Mouse (Mus musculus): ENCODE measurements around the gene Pdcd6. TPM values are rescaled to one million over a fixed set of nuclear protein-coding genes. Genes with fewer than 3 reads are reported as not detected.

Pdcd6 gene
- 10 to 100 TPM; 70.2 to 74.4 TPM for total RNA-seq (2021)
- long read RNA-seq, transcript Pdcd6-203 (6 exons, 1,376 nt), result minor isoform, 37 of 117 reads
- long read RNA-seq, transcript Pdcd6-201 (6 exons, 1,131 nt), result major isoform, 64 of 117 reads
- long read RNA-seq, partial matches to known transcripts, result 1 of 117 reads
- long read RNA-seq, other reads (novel, unspliced or antisense), result 14 of 117 reads

DNA sequence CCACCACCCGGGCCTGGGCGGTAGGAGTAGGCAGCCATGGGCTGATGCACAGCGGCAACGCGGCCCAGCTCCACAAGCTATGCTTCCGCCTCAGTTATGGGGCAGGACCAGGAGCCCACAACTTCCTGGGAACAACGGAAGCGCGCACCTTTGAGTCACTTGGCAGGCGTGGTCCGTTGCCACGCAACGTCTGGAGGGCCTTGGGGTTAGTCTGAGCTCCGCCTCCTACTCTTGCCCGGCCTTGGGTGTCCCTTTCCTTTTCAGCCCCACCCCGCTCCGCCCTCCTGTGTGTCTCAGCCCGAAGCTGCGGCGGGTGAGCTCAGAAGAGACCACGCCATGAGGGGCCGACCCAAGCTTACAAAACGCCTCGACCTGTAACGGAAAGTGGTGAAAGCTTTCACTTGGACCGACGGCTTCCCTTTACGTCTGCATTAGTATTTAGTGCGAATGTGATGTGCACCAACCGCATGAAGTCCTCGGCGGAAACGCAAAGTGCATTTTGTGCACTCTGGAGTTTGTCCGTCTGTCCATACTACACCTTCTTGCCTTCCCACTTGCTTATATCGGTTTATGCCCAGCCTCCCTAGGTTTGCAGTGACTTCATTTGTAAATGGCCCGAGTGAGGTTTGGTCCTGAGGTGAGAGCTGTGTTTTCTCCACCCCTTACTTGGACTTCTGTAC lies at the start of gene Pdcd6:
Gene Pdcd6 (minus strand): TSS at position 411 of the 680 bp plus-strand sequence.
- peak; percentile 78 to 84 for DNase-seq (ENCODE audit: low spot score in 2 of 2)

DNA sequence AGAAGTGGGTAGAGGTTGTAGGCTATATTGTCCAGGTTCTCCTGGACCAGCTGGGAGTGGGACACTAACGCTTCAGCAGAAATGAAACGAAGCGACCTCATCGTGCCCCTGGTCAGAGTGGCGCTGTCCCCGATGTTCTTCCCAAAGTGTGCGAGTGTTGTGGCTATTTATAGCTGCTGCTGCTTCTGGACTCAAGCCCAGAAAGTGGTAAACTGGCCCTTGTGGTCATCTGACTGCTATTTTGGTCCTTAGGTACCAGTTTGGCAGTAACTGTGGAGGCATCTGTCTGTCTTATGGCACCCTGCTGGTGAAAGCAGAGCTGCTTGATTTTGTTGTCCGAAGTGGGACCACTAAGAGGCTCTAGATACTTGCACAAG lies 46.5 kb upstream of the Pdcd6 start, which contains the start of gene Lrrc14b:
Gene Lrrc14b (minus strand): TSS at position 147 of the 377 bp plus-strand sequence.
- DNase-seq (ENCODE audit: low spot score in 2 of 2), result no peak

DNA sequence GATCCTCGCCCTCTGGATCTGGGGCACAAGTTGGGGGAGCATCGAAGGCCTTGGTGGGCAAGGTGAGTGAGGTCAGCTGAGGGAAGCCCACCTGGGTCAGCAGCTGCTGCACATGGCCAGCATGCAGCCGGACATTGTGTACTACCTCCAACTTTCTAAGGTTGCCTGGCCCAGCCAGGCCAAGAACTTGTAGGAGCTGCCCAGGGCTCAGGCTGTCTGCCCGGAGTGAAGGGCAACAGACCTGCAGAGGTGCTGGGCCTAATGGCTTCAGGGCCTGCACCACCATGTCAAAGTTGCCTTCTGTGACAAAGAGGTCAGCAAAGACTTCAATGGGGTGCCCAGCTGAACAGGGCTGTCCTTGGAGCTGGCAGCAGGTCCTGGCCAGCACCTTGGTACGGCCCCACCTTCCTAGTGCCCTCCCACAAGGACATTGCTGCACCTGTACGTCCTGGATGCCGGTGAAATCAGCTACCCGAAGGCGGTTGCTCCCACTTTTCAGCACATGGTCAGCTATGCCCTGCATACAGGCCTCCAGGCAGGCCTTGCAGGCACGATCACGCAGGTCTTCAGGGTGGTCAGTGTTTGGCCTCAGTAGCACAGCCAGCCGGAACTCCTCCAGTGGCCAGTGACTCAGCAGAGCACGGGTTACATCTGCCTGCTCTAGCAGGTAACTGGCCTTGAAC lies 45.9 kb upstream of the Pdcd6 start:
- DNase-seq (ENCODE audit: low spot score in 2 of 2), result no peak

DNA sequence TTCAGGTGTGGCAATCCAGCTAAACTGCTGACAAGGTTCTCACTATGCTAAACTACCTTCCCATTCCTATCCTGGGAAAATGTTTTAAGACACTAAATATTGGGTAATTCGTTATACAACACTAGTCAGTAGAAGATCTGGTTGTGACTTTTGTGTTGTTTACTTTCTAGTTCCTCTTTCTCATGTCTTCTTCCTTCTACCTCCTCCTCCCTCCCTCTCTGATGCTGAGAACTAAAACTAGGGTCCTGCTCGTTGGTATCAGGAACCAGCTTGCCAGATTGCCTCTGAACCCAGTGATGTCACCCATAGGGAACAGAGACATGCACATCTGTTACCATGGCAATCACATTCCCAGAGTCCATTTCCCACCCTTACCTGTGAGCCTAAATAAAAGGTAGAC lies 44.8 kb upstream of the Pdcd6 start:
- DNase-seq (ENCODE audit: low spot score in 2 of 2), result no peak

DNA sequence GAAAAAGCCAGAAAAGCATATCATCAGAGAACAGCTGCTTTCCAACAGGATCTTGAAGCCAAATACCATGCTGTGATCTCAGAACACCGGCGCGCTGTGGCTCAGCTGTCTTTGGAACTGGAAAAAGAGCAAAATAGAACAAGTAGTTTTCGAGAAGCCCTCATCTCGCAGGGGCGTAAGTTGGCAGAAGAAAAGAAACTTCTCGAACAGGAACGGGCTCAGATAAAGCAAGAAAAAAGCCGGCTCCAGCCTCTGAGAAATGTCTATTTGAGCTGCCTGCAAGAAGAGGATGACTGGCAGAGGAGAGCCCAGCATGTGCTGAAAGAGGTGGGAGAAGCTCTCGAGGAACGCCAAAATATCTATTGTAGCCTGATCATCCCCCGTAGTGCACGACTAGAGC lies 39.1 kb upstream of the Pdcd6 start:
- DNase-seq (ENCODE audit: low spot score in 2 of 2), result no peak

DNA sequence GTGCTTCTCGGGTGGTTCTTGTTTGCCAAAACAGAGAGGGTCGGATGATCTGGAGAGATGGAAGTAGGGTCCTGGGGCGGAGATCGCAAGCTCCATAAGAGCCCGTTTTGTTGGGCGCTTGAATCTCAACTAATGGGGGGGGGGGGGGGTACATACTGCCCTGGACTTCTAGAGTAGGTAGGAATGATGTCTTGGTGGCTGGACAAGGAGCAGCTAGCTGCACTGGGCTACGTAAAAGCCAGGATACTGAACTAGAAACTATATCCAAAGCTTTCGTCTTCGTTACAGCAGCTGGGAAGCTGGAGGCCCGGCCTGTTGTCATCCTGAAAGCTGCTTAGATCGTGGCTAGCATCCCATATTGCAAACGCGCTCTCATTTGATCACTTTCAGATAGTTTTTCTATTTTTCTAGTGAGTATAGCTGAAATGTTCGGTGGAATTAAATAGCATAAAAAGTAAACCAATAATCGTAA lies 33.1 kb upstream of the Pdcd6 start:
- DNase-seq (ENCODE audit: low spot score in 2 of 2), result no peak

DNA sequence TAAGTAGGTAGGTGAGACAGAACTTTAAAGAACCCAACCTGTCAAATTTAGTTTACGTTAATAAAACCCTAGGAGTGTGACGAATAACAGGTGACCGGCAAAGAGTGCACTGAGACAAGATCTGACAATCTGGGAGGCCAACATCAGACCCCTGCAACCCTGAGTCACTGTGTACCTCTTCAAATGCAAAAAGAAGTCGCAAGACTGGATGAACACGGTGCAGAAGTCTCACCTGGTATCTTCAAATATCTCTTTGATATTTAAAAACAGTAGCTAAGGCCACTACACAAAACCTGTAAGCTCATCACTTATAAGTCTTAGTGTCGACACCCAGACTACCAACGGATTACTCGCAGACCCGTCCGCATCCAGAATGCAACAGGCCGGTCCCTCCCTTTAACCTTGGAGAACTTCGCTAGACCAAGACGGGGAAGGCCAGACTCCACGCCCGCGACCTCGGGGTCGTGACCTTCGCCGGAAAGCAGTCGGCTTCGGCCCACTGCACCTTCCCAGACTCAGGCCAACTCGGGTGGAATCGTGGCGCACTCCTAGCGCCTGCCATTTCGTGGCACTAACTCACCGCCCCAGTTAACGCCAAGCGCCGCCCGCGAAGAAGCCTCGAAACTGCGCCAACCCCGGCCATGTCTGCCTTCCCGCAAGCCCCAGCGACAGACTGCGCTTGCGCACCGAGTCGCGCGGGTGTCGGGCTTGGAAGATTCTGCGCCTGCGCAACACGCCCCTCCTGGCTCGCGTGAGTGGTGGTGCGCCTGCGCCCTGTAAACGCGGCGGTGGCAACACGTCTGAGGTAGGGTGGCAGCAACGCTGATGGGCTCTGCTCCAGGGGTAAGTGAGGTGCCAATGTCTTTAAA lies 32.4 kb upstream of the Pdcd6 start, which contains the start of the genes Sdha and Ccdc127:
Gene Sdha (minus strand): TSS at position 715 of the 869 bp plus-strand sequence.
Gene Ccdc127 (plus strand): TSS at position 744 of the 869 bp plus-strand sequence.
- DNase-seq (ENCODE audit: low spot score in 2 of 2), result peak; percentile 97 to 98

DNA sequence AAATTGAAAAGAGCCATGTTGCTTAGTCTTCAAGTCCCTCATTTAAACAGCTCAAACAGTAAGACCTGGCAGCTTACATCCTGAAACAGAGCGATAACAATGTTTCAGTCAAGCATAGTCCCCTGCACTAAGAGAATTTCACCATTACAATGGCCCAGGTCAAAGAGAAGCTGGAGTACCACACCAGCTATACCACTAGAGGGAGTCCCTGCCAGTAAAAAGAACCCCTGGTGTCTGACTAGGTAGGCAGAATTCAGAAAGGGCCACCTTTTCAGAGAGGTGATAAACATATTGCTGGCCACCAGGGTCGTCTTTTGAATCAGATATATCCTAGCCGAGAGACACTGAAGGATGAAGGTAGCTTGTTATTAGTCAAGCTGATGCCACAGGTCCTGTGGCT lies 23.7 kb upstream of the Pdcd6 start:
- peak; percentile 19 to 37 for DNase-seq (ENCODE audit: low spot score in 2 of 2)

DNA sequence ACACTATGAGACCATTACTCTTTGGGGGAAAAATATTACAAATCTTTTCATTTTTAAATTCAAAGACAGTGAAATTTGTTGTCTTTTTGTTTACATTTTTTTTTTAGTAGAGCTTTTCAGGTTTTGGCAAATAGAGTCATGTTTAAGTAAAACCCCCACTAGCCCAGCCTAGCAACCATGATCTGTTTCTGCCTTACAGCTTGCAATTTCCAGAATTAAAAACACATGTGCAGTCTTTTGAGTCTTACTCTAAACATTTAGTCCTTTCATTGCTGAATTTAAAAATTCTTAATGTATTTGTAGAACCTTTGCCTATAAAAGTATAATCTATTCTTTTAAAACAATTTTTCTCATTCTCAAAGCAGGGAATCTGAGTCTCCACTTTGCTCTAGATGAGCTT lies 11.9 kb upstream of the Pdcd6 start:
- DNase-seq (ENCODE audit: low spot score in 2 of 2), result no peak

DNA sequence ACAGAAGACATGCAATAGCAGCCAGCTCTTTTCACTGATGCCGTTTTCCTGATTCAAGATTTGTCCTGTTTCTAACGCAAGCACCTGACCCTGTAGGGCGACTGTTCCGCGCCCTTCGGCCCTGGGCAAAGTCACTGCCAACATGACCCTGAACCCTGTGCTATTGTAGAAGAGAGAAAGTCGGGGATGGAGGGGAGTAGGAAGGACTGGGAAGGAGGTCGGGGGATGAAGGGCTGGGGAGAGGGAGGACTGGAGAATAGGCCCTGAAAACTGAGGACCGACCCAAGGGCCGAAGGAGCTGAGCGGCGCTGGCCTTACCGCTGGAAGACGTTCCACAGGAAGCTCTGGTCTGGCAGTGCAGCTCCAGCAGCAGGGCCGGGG lies 601 bp downstream of the Pdcd6 start:
- DNase-seq (ENCODE audit: low spot score in 2 of 2), result no peak

DNA sequence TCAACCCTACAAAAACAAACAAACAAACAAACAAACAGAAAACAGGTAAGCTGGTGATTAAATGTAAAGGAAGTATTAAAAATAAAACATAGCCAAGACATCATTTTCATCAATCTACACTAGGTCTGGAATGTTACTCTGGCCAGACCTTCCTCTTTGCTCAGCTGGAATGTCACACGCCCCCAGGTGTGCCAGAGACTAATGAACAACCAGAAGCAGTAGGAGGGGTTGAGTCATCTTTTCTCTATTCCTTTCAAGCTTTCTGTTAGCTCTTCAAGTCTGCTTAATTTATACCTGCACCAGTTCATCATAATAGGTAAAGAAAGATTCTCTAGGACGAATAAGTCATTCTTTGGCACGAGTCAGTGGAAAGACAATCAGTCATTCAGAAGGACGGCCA lies 994 bp downstream of the Pdcd6 start:
- no peak for DNase-seq (ENCODE audit: low spot score in 2 of 2)

DNA sequence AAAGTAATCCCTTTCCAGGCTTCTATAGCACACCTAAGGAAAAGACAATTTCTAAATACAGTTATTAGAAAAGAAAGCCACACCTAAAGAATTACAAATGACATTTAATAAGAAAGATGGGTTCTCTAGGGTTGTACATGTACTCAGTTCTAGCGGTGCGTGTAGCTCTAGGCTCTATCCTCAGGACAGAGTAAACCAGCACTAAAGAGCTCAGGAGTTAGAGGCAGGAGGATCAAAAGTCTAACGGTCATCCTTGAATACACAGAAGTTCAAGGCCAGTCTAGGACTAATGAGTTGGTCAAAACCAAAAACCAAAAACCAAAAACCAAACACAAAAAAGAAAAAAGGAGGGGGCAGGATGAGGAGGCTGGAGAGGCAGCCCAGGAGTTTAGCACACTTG lies 2.8 kb downstream of the Pdcd6 start:
- DNase-seq (ENCODE audit: low spot score in 2 of 2), result no peak

DNA sequence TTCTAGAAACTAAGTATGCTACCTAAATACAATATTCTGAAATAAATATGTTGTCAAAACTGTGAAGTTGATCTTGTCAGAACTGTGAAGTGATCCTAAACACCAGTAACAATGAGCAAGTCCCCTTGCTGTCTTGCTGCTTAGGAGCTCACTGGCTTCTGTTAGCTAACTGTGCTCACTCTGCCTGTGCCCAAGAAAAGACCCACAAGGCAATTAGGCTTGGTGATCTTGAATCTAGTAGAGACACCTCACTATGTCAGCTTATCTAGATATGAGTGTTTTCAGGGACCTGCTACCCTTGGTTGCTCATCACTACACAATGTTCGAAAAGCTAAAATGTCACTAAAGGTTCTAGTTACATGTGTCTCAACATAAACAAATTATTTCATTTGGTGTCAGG lies 11.6 kb downstream of the Pdcd6 start:
- no peak for DNase-seq (ENCODE audit: low spot score in 2 of 2)

DNA sequence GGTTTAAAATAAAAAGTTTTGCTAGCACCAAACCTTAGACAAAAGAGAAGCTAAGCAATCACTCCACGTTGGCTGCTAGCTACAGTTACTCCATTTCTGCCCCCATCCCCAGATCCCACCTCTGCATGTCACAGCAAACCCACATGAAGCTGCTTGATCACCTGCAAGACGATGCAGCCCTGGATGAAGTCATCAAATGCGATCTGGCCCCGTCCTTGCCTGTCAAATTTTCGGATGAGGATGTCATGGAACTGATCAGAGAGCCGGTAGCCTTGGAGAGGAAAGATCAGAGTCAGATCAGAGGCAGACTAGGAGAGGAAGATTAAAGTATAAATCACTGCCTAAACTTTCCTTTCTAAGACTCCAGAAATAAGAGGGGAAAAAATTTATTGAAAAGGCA lies 12.0 kb downstream of the Pdcd6 start:
- no peak for DNase-seq (ENCODE audit: low spot score in 2 of 2)

DNA sequence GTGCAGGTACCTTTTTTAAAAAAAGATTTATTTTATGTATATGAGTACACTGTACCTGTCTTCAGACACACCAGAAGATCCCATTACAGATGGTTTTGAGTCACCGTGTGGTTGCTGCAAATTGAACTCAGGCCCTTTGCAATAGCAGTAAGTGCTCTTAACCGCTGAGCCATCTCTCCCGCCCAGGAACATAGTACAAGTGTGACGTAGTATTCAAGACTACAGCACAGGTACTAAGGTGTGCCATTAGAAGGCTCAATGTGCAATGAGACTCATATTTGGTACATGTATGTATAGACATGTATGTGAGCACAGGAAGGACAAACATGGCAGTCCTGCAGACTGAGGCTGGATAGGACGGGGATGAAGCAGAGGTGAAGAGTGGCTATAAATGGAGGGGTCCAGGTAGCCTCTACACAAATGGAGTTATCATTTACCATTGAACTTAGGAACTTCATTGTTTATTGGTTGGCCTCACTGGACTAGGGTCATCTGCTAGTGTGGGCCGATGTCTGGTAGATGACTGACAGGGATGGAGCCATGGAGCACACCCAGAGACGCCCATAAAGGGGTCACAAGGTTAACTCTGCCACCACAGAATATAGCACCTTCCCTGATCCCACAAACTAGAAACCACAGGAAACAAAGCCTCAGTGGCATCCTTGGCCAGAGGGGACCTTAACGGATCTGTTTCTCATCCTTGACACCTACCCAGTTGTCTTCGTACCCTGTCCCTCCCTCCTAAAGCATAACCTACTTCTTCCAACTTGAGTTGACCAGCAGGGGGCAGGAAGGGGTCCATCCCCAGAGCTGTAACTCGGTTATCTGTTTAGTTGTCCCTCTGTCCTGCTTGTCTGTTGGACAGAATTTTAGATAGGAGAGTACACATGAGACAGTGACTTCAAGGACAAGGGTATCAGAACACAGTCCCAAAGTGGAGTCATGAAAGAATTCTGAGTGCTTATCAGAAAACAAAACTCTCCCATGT lies 15.0 kb downstream of the Pdcd6 start:
- DNase-seq (ENCODE audit: low spot score in 2 of 2), result no peak

DNA sequence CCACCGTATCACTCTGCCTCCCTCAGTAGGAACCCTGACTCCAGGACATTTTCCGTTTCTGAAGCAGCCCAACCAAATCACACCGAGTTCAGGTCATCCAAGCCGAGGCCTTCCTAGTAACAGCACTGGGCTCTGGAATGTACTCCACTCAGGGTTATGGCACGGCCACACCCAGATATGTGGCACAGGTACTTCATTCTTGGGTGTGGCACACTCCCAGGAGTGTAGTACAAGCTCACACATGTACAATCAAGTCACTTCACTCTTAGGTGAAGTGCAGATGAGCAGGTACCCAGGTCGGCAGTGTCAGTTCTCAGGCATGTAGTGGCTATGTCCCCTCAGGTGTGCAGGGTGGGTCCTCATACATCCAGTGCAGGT lies 15.8 kb downstream of the Pdcd6 start:
- peak in 1 of 2 experiments; percentile 6 for DNase-seq (ENCODE audit: low spot score in 2 of 2)

DNA sequence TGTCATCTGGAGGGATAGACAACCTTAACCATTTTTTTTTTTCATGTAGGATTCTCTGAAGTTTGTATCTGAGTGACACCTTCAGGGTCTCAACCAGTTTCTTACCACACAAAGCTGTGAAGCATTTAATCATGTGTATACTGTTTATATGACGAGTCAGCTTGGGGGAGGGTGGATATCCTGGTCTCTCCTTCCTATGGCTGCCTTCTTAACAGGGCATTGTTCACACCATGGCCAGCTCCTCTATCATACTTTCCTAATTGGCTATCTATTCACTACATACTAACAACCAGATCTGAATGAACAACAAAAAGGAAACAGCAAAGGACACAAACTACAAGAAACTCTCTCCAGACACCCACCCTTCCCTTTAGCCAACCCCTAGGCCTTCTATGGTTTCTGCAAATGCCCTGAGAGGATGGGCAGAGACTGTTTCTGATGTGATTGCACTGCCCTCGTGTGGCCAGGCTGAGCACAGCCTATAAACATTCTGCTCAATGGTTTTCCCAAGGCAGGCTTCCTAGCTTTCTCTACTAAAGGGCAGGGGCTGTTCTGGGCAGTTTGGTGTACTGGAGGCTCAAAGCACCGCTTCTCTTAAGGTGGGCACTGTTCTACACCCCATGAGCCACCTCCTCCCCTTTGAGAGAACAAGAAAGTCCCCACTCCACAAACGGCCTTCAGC lies 16.3 kb downstream of the Pdcd6 start:
- DNase-seq (ENCODE audit: low spot score in 2 of 2), result peak; percentile 85

DNA sequence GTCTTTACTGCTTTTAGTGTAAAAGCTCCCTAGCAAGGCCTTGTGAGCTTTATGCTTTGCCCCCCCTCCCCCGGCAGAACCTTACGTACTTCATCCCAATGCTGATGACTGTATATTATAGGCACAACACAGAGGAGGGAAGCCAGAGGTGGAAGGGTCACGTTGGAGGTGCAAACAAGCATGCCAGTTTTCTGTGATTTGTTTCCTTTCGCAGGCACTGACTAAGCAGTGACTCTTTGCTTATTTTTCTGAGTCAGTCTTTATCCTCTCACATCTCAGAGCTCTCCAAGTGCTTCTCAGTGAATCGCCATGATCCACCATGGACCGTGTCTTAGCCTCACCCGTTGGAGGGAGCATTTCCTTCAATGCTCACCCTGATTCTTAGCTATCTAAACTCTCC lies 21.0 kb downstream of the Pdcd6 start:
- no peak for DNase-seq (ENCODE audit: low spot score in 2 of 2)

DNA sequence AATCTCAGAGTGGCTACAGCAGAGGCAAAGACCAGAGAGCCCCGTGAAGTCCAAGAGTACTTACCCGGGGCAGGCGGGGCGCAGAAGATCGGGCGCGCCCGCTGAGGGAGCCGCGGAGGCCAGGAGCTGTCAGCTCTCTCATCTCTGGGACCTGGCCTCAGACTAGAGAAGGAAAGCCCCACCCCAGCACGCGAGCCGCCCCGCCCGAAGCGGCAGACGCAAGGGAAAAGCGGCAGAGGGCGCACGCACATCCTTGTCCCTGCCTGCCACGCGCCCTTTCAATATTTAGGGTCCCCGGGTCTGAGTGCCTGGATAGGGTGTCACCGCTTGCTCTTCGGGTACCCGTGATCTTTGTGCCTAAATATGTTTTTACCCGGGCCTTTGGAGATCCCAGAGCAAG lies 25.2 kb downstream of the Pdcd6 start, which contains the start of gene Ahrr:
Gene Ahrr (minus strand): TSS at position 165 of the 400 bp plus-strand sequence.
- peak; percentile 28 to 56 for DNase-seq (ENCODE audit: low spot score in 2 of 2)
